8 mouse cellular contexts compared by ENCODE assay signal in the genomic region with DNA sequence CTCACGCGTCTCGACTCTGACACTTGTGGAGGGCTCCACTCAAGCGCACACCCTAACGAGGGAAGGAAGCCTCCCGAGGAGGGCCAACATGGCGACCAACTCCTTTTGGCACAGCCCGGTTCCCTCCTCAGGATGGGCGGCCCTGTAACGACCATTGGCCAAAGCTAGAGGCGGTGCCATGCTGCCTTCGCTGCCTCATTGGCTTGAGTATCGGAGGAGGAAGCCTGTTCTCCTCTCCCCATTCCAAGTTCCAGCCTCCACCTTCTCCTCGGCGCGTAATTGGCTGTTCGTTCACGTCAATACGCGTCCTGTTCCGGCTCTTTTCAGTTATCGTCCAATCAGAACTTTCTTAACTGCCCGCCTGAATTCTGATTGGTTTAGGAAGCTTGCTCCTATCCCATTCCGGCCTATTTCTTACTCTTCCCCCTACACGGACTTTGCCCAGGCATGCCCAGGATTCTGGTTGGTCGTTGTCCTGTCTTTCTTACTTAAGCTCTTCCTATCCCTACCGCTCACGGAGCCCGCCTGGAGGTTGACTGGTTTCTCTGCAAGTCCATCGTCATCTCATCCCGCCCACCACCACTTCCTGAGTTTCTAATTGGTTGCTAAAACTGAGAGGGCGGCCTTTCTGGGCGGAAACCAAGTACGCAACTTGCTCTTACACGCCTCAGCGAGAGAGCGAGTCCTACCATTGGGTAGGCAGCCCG. TPM values are rescaled to one million over a fixed set of nuclear protein-coding genes. Genes with fewer than 3 reads are reported as not detected.
A peak's percentile ranks its signal among the peaks of the same experiment; 100 is the strongest.
DNase-seq lines count a peak whose midpoint lies in the region; ATAC-seq and TF ChIP-seq lines count a peak whose summit lies in the region.

Gene Sp1, plus strand, starts transcription at position 655 of the 707 bp plus-strand sequence.

- peaks cover 58% of the 10 kb centered on the region for H3K4me1 ChIP-seq in forebrain, embryonic 10.5 days
- H3K4me1 ChIP-seq in heart, embryonic 15.5 days (replicated peaks): peaks cover 40% of the 10 kb centered on the region
- peaks cover 24 to 30% of the 10 kb centered on the region in 2 experiments for H3K4me1 ChIP-seq in liver, embryonic 14.5 days (replicated peaks; ENCODE audit: control insufficient read depth in 2 of 2, insufficient read depth in 2 of 2, low read length in 1 of 2)
- peaks cover 9% of the 10 kb centered on the region for H3K4me1 ChIP-seq in neural tube, embryonic 11.5 days (ENCODE audit: control insufficient read depth, insufficient read depth, low read length)
- 0 out of 2 replicates have a peak, but pooled peaks cover 3% of the 10 kb centered on the region for H3K4me1 ChIP-seq in stomach, postnatal 0 days (replicated peaks; ENCODE audit: control insufficient read depth, insufficient read depth)

- H3K4me3 ChIP-seq in forebrain, embryonic 10.5 days: peak within 1 kb of the TSS; percentile 79
- peak within 1 kb of the TSS; percentile 79 for H3K4me3 ChIP-seq in heart, embryonic 15.5 days
- peak within 1 kb of the TSS; percentile 58 to 79 for H3K4me3 ChIP-seq in liver, embryonic 14.5 days (ENCODE audit: insufficient read depth in 1 of 2, low read depth in 2 of 2, low read length in 2 of 2)
- peak within 1 kb of the TSS; percentile 94 for H3K4me3 ChIP-seq in neural tube, embryonic 11.5 days (ENCODE audit: low read depth, low read length)
- peak within 1 kb of the TSS; percentile 73 for H3K4me3 ChIP-seq in stomach, postnatal 0 days (ENCODE audit: low read depth, low read length)

- DNase-seq in CD8-positive naive resting alpha-beta T cell, adult 2 months (ENCODE audit: low read depth in 2 of 2, low spot score in 2 of 2): peak; percentile 98
- DNase-seq in c-Kit-positive CD71-negative TER-119-negative erythroid progenitor cells, embryonic 14.5 days (ENCODE audit: low read depth): peak; percentile 99
- DNase-seq in forebrain, embryonic 10.5 days (ENCODE audit: extremely low spot score, low spot score): peak; percentile 98
- peak; percentile 98 to 100 for DNase-seq in kidney, postnatal 25 days
- DNase-seq in liver, embryonic 14.5 days (ENCODE audit: low read depth in 3 of 3, low spot score in 3 of 3): peak; percentile 100
- DNase-seq in neural tube, embryonic 11.5 days (ENCODE audit: low spot score): peak; percentile 98
- DNase-seq in stomach, postnatal 0 days (ENCODE audit: low spot score): peak; percentile 99

- no peaks in the 10 kb centered on the region for H3K27me3 ChIP-seq in forebrain, embryonic 10.5 days (ENCODE audit: poor library complexity, severe bottlenecking)
- no peaks in the 10 kb centered on the region for H3K27me3 ChIP-seq in heart, embryonic 15.5 days
- no peaks in the 10 kb centered on the region for H3K27me3 ChIP-seq in liver, embryonic 14.5 days (ENCODE audit: control insufficient read depth, insufficient read depth, low read length)
- H3K27me3 ChIP-seq in neural tube, embryonic 11.5 days (ENCODE audit: control insufficient read depth, insufficient read depth, low read length): no peaks in the 10 kb centered on the region
- H3K27me3 ChIP-seq in stomach, postnatal 0 days (ENCODE audit: control insufficient read depth, insufficient read depth, low read length): no peaks in the 10 kb centered on the region

- TF ChIP-seq CTCF in liver, embryonic 14.5 days (IDR thresholded peaks at IDR 0.05; ENCODE audit: low read depth): peak; percentile 35; the same call in 1 of the 2 replicates
- TF ChIP-seq CTCF in stomach, postnatal 0 days (IDR thresholded peaks at IDR 0.05; ENCODE audit: low read depth): no peak; the same call in 1 of the 2 replicates

- H3K27ac ChIP-seq in forebrain, embryonic 10.5 days: peak within 1 kb of the TSS; percentile 99
- H3K27ac ChIP-seq in heart, embryonic 15.5 days: peak within 1 kb of the TSS; percentile 100
- H3K27ac ChIP-seq in liver, embryonic 14.5 days: peak within 1 kb of the TSS; percentile 88
- peak within 1 kb of the TSS; percentile 97 for H3K27ac ChIP-seq in neural tube, embryonic 11.5 days (ENCODE audit: low read depth, low read length)
- peak within 1 kb of the TSS; percentile 100 for H3K27ac ChIP-seq in stomach, postnatal 0 days (replicated peaks)

- H3K36me3 ChIP-seq in forebrain, embryonic 10.5 days (replicated peaks): peaks cover 32% of the 10 kb centered on the region
- peaks cover 31% of the 10 kb centered on the region for H3K36me3 ChIP-seq in heart, embryonic 15.5 days
- peaks cover 34% of the 10 kb centered on the region for H3K36me3 ChIP-seq in liver, embryonic 14.5 days (replicated peaks; ENCODE audit: control insufficient read depth, insufficient read depth, low read depth)
- peaks cover 24% of the 10 kb centered on the region for H3K36me3 ChIP-seq in neural tube, embryonic 11.5 days (ENCODE audit: control insufficient read depth, insufficient read depth, low read length)
- H3K36me3 ChIP-seq in stomach, postnatal 0 days (ENCODE audit: control insufficient read depth, insufficient read depth, low read length): peaks cover 22% of the 10 kb centered on the region

- H3K9ac ChIP-seq in heart, embryonic 15.5 days: peak within 1 kb of the TSS; percentile 90
- peak within 1 kb of the TSS; percentile 92 for H3K9ac ChIP-seq in liver, embryonic 14.5 days (replicated peaks)
- peak within 1 kb of the TSS; percentile 92 for H3K9ac ChIP-seq in neural tube, embryonic 11.5 days (ENCODE audit: low read length)
- peak within 1 kb of the TSS; percentile 93 for H3K9ac ChIP-seq in stomach, postnatal 0 days (ENCODE audit: low read length)

- H3K9me3 ChIP-seq in forebrain, embryonic 10.5 days: no peaks in the 10 kb centered on the region
- no peaks in the 10 kb centered on the region for H3K9me3 ChIP-seq in heart, embryonic 15.5 days (replicated peaks)
- no peaks in the 10 kb centered on the region for H3K9me3 ChIP-seq in liver, embryonic 14.5 days (ENCODE audit: control insufficient read depth, low read length)
- H3K9me3 ChIP-seq in neural tube, embryonic 11.5 days (ENCODE audit: control insufficient read depth, low read length): no peaks in the 10 kb centered on the region
- no peaks in the 10 kb centered on the region for H3K9me3 ChIP-seq in stomach, postnatal 0 days (ENCODE audit: control insufficient read depth, low read length)

- under 1% methylated on average over 38 of the region's 38 CpGs for WGBS in forebrain, embryonic 10.5 days
- under 1% methylated on average over 38 of the region's 38 CpGs for WGBS in heart, embryonic 15.5 days
- WGBS in liver, embryonic 14.5 days (ENCODE audit: insufficient replicate concordance): under 1% methylated on average over 37 of the region's 38 CpGs
- under 1% methylated on average over 38 of the region's 38 CpGs for WGBS in neural tube, embryonic 11.5 days
- under 1% methylated on average over 37 of the region's 38 CpGs for WGBS in stomach, postnatal 0 days

- H3K4me2 ChIP-seq in heart, embryonic 15.5 days: peak within 1 kb of the TSS; percentile 77
- H3K4me2 ChIP-seq in liver, embryonic 14.5 days (ENCODE audit: low read depth): peak within 1 kb of the TSS; percentile 89
- peak within 1 kb of the TSS; percentile 62 for H3K4me2 ChIP-seq in neural tube, embryonic 11.5 days (ENCODE audit: low read depth)
- peak within 1 kb of the TSS; percentile 55 for H3K4me2 ChIP-seq in stomach, postnatal 0 days (replicated peaks; ENCODE audit: low read depth)

- TF ChIP-seq EP300 in liver, embryonic 14.5 days (IDR thresholded peaks at IDR 0.05; ENCODE audit: low read depth): peak; percentile 31
- TF ChIP-seq EP300 in stomach, postnatal 0 days (optimal IDR thresholded peaks at IDR 0.05): peak; percentile 96

- peak; percentile 94 for ATAC-seq in heart, embryonic 15.5 days (replicated peaks; ENCODE audit: insufficient number of reproducible peaks, insufficient read depth, low FRiP score, low read depth)
- ATAC-seq in liver, embryonic 14.5 days (ENCODE audit: insufficient read depth): peak; percentile 87
- ATAC-seq in neural tube, embryonic 11.5 days (ENCODE audit: insufficient read depth, low FRiP score, low TSS enrichment): peak; percentile 99
- ATAC-seq in stomach, postnatal 0 days (ENCODE audit: low FRiP score, low TSS enrichment): peak; percentile 96

RNA-seq across cellular contexts. Expression of gene Sp1, which starts in this region (rescaled TPM):
- polyA plus RNA-seq in forebrain, embryonic 10.5 days (2016; fragmentation: Nextera tagmentation; extraction: Ambion mirVana): 9.7 and 9.9 TPM in 2 replicates
- 4.7 and 5.0 TPM in 2 replicates for polyA plus RNA-seq in heart, embryonic 15.5 days (2015; fragmentation: Nextera tagmentation; extraction: Ambion mirVana)
- polyA plus RNA-seq in liver, embryonic 14.5 days (2012; rRNA removed): 9.2 and 9.5 TPM in 2 replicates
- polyA plus RNA-seq in liver, embryonic 14.5 days (2014; fragmentation: Nextera tagmentation; extraction: Ambion mirVana): 5.0 and 5.4 TPM in 2 replicates
- 10.4 and 11.1 TPM in 2 replicates for polyA plus RNA-seq in neural tube, embryonic 11.5 days (2014; fragmentation: Nextera tagmentation; extraction: Ambion mirVana)
- 4.4 and 4.7 TPM in 2 replicates for polyA plus RNA-seq in stomach, postnatal 0 days (2015; fragmentation: Nextera tagmentation; extraction: Ambion mirVana)

Comparison
In these comparisons a context has a peak if more than half of its experiments do, and no peak if none do; other contexts are left out.
1. Peak in every context shown above with its lines: DNase-seq, ATAC-seq, H3K4me3 ChIP-seq and H3K27ac ChIP-seq.